In the genomic region with DNA sequence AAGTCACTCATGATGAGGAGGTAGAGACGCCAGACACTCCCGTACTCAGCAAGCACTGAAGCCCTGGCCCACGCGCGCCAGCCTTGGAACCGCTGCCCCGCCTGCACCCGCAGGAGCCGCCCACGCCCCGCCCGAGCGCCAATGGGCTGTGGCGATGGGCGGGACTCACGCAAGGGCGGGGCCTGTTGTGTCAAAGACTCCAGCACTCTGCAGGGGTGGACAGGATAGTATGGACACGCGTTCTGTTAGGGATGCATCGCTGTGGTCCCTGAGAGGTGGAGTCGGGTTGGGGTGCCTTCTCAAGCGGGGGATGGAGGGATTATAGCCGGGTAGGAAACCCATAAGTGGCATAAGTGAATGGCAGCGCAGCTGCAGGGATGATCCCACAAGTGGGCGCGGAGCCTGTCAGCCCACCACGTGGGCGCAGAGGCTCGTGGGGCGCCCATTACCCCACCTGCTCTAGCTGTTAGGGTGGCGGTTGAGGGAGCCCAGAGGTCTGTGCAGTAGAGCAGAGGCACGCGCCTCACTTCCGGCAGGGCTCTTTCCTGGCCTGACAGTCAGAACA, we compare ENCODE assay signal across 8 mouse cellular contexts. TPM values are rescaled to one million over a fixed set of nuclear protein-coding genes. Genes with fewer than 3 reads are reported as not detected.
DNase-seq lines count a peak whose midpoint lies in the region; ATAC-seq lines count a peak whose summit lies in the region.

A gene (minus strand): TSS at position 109 of the 565 bp plus-strand sequence.

- peak; percentile 79 for DNase-seq in adipocyte (ENCODE audit: low spot score)
- peak; percentile 91 for DNase-seq in embryo, embryonic 10 days (ENCODE audit: low spot score)
- peak; percentile 91 for DNase-seq in gastrocnemius, postnatal 14 days
- DNase-seq in left cerebral cortex, postnatal 10 days (ENCODE audit: extremely low spot score in 1 of 2, low spot score in 2 of 2): peak; percentile 89 to 97
- DNase-seq in right cerebral cortex, postnatal 25 days: peak; percentile 96
- DNase-seq in urinary bladder, postnatal 4 days (ENCODE audit: low spot score in 2 of 2): peak; percentile 79 to 86

- intact Hi-C loops in gastrocnemius, postnatal 14 days (cut with DNase I; ENCODE audit: low total_unique reads): no loop called here
- intact Hi-C loops in left cerebral cortex, postnatal 10 days (cut with DNase I): no loop called here

- peak; percentile 66 for ATAC-seq in inflammation-experienced regulatory T-cells, adult 6 months
- peak; percentile 93 for ATAC-seq in megakaryocyte-erythroid progenitor cell, adult 5-6 weeks (replicated peaks; ENCODE audit: low FRiP score, low TSS enrichment, poor library complexity, severe bottlenecking)

RNA-seq across cellular contexts. Expression of the gene that starts here (rescaled TPM):
- 1 to 10 TPM; 6.7 to 8.2 TPM for total RNA-seq in gastrocnemius, postnatal 14 days (2021)
- polyA plus RNA-seq in inflammation-experienced regulatory T-cells, adult 6 months (2017; shearing (Covaris generic)): 100 to 1,000 TPM; 141 to 154 (median 148) TPM
- 100 to 1,000 TPM; 376 to 387 TPM for total RNA-seq in left cerebral cortex, postnatal 10 days (2021)
- 5.7 and 6.2 TPM in 2 replicates for total RNA-seq in megakaryocyte-erythroid progenitor cell, adult 5-6 weeks (2014; fragmentation: Nextera tagmentation)
- 16.6 and 31.5 TPM in 2 replicates for total RNA-seq in megakaryocyte-erythroid progenitor cell, adult 5-6 weeks (2017)

Comparison
In these comparisons a context has a peak if more than half of its experiments do, and no peak if none do; other contexts are left out.
1. Peak in every context shown above with its lines: DNase-seq and ATAC-seq.
2. RNA of the gene that starts here (total RNA-seq): 376 to 387 TPM in left cerebral cortex, postnatal 10 days; 5.7 to 31.5 TPM in megakaryocyte-erythroid progenitor cell, adult 5-6 weeks and 6.7 to 8.2 TPM in gastrocnemius, postnatal 14 days; every median in the first group is over 10 times any median in the second.